Mouse (Mus musculus) cortical plate, adult 2 months (tissue): ENCODE results near the gene Irf9.

Source experiments
- CTCF ChIP-seq: fragments of 200-500 bp; IDR thresholded peaks from 2 replicates; pipeline ENCODE4 v1.5.1; 2011; ENCODE audit warnings: mild to moderate bottlenecking, control low read depth, low read length; ENCODE audit not compliant: insufficient read depth; ENCODE audit errors: extremely low read depth
- POLR2A ChIP-seq: fragments of 200-500 bp; IDR thresholded peaks from 2 replicates; pipeline ENCODE4 v1.6.1; 2011; ENCODE audit warnings: mild to moderate bottlenecking, low read length, control low read depth; ENCODE audit not compliant: insufficient read depth; ENCODE audit errors: extremely low read depth

DNA sequence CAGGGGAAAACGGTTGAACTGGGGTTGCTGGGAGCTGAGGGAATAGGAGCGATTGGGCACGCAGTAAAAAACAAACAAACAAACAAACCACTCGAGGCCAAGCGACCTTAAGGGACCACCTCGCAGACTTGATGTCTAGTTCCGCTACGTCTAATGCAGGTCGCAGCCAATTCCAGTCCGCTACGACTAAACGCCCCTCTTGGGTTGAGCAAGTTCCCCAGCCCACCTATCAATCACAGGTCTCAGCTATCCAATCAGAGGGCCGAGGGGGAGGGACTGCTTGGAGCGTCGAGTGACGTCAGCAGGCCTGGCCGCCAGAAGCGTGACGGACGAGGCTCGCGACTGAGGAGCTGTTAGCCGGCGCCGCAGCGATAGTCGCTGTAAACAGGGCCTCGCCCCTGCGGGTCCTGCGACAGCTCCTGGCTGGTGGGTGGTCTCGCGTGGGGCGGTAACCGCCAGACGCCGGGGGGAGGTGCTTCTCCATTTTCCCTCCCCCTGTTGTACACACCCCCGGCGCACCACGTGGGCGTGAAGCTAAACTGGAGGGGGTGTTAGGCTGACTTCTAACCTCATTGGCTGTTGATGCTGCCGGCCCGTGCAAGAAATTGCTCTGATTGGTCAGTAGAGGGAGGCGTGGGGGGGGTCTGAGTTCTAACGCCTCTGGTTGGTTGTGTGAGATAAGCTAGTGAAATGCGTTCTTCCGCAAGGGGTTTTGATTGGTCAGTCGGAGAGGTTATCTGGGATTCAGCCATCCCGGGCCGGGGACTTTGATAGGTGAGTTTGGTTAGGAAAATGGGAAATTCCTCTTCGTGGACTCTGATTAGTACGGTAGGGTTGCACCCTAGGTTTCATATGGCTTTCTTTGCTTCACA, 42.9 kb upstream of the Irf9 start, which contains the start of gene A730061H03Rik:
- no peak for TF ChIP-seq CTCF
- peak; percentile 95 for TF ChIP-seq POLR2A
